Mouse (Mus musculus) forebrain, embryonic 16.5 days (tissue): ENCODE data around the gene Pex14. TPM values are rescaled to one million over a fixed set of nuclear protein-coding genes. Genes with fewer than 3 reads are reported as not detected.
"Not testable (repeated sequence)": the region's sequence is repeated elsewhere in the genome, so short reads cannot be mapped to it uniquely, and the experiment has no call there.

Experiments used
- ATAC-seq: fragments of 200-750 bp; cut with Nextera tagmentation; 2 replicates; pipeline ENCODE4 v1.8.0; 2017; ENCODE audit warnings: mild to moderate bottlenecking, moderate library complexity
- H3K27ac ChIP-seq: fragments of 300-500 bp; sonication (generic); 2 replicates; pipeline ENCODE4 v1.5.1; 2014; ENCODE audit warnings: low read length, control low read depth
- H3K27me3 ChIP-seq: fragments of 300-500 bp; sonication (generic); replicated peaks from 2 replicates; pipeline ENCODE4 v1.6.1; 2014; ENCODE audit warnings: low read length; ENCODE audit not compliant: control insufficient read depth, insufficient read depth
- H3K36me3 ChIP-seq: fragments of 300-500 bp; sonication (generic); 2 replicates; pipeline ENCODE4 v1.6.1; 2014; ENCODE audit not compliant: control insufficient read depth, insufficient read depth
- H3K4me1 ChIP-seq: fragments of 300-500 bp; sonication (generic); replicated peaks from 2 replicates; pipeline ENCODE4 v1.6.1; 2014; ENCODE audit warnings: low read length; ENCODE audit not compliant: control insufficient read depth, insufficient read depth
- H3K4me2 ChIP-seq: fragments of 300-500 bp; sonication (generic); 2 replicates; pipeline ENCODE4 v1.6.1; 2014; ENCODE audit warnings: mild to moderate bottlenecking, low read length, control low read depth
- H3K4me3 ChIP-seq: fragments of 300-500 bp; sonication (generic); replicated peaks from 2 replicates; pipeline ENCODE4 v1.5.1; 2014; ENCODE audit warnings: mild to moderate bottlenecking, low read length, control low read depth
- H3K9ac ChIP-seq: fragments of 300-500 bp; sonication (generic); replicated peaks from 2 replicates; pipeline ENCODE4 v1.6.1; 2014; ENCODE audit warnings: low read depth, low read length, control low read depth
- H3K9me3 ChIP-seq: fragments of 300-500 bp; sonication (generic); 2 replicates; pipeline ENCODE4 v1.6.1; 2016; ENCODE audit warnings: low read length; ENCODE audit not compliant: control insufficient read depth
- WGBS: fragments of 180-500 bp; shearing (Covaris S2); extraction: QIAGEN DNeasy Blood & Tissue Kit; methylation state at CpG from one replicate; pipeline ENCODE4 v1.1.7; 2014; 5-methylcytosine and 5-hydroxymethylcytosine counted together
- polyA plus RNA-seq: library from polyadenylated mRNA; unstranded; fragments of >200 nt; fragmentation: Nextera tagmentation; extraction: Ambion mirVana; gene quantifications from 2 replicates; pipeline ENCODE4 v1.2.1, GENCODE M21; 2015

The Pex14 gene
- polyA plus RNA-seq, 1 experiment from 2014 or later: 56.9 TPM

- no peak overlapping the region for H3K27ac ChIP-seq
- no peaks in the 10 kb centered on the region for H3K36me3 ChIP-seq
- 71% methylated on average over 5 of the region's 5 CpGs for WGBS
- H3K27me3 ChIP-seq: no peaks in the 10 kb centered on the region
- no peak for ATAC-seq
- no peak overlapping the region for H3K4me3 ChIP-seq
- H3K9ac ChIP-seq: no peak overlapping the region
- no peaks in the 10 kb centered on the region for H3K9me3 ChIP-seq
- no peak overlapping the region for H3K4me2 ChIP-seq
- no peaks in the 10 kb centered on the region for H3K4me1 ChIP-seq
Measured at GRCm38 (mm10) chr4:149123432-149123831, 23.8 kb upstream of the Pex14 start.

- H3K4me2 ChIP-seq, H3K27me3 ChIP-seq, H3K9ac ChIP-seq, H3K27ac ChIP-seq, H3K36me3 ChIP-seq, H3K4me1 ChIP-seq, H3K9me3 ChIP-seq, H3K4me3 ChIP-seq, ATAC-seq: not testable (repeated sequence)
- WGBS: 81% methylated on average over 12 of the region's 12 CpGs
Measured at GRCm38 (mm10) chr4:149119978-149120562, 20.4 kb upstream of the Pex14 start.

- under 1% methylated on average over 35 of the region's 35 CpGs for WGBS
- H3K9me3 ChIP-seq: no peaks in the 10 kb centered on the region
- ATAC-seq: peak; percentile 91
- H3K4me3 ChIP-seq: peak within 1 kb of the TSS; percentile 85
- peaks cover 4% of the 10 kb centered on the region; the same call in 1 of the 2 replicates for H3K36me3 ChIP-seq
- peaks cover 11% of the 10 kb centered on the region for H3K4me1 ChIP-seq
- H3K9ac ChIP-seq: peak within 1 kb of the TSS; percentile 87
- H3K27me3 ChIP-seq: no peaks in the 10 kb centered on the region
- peak within 1 kb of the TSS; percentile 93 for H3K4me2 ChIP-seq
- 0 out of 2 replicates have a peak within 1 kb of the TSS, but pooled peaks have one; percentile 24 for H3K27ac ChIP-seq
Measured at GRCm38 (mm10) chr4:149103875-149104561, 4.3 kb upstream of the Pex14 start, which contains the start of gene Dffa. Gene Dffa, plus strand, starts transcription at chr4:149104146.

- Histone ChIP-seq H3K9me3 (no peaks in the 10 kb centered on the region), H3K4me3 (no peak overlapping the region), H3K27me3 (no peaks in the 10 kb centered on the region), H3K9ac (no peak overlapping the region), H3K27ac (no peak overlapping the region), H3K36me3 (no peaks in the 10 kb centered on the region), H3K4me1 (peaks cover 22% of the 10 kb centered on the region), H3K4me2 (no peak overlapping the region)
- ATAC-seq: no peak
- 82% methylated on average over 3 of the region's 3 CpGs for WGBS
Measured at GRCm38 (mm10) chr4:149101456-149101855, 1.8 kb upstream of the Pex14 start.

- not testable (repeated sequence) for H3K4me3 ChIP-seq, H3K9me3 ChIP-seq, H3K36me3 ChIP-seq, ATAC-seq, H3K9ac ChIP-seq, H3K27ac ChIP-seq, H3K4me2 ChIP-seq, H3K27me3 ChIP-seq
- whole genome bisulfite sequencing: 92% methylated on average over 12 of the region's 12 CpGs
- peaks cover 22% of the 10 kb centered on the region for H3K4me1 ChIP-seq
Measured at GRCm38 (mm10) chr4:149100449-149100848, 773 bp upstream of the Pex14 start.

- Histone ChIP-seq H3K4me2 (peak overlapping the region; percentile 88), H3K9me3 (no peaks in the 10 kb centered on the region), H3K9ac (peak overlapping the region; percentile 79), H3K4me1 (peaks cover 14% of the 10 kb centered on the region), H3K27me3 (no peaks in the 10 kb centered on the region), H3K36me3 (peaks cover 3% of the 10 kb centered on the region; the same call in 1 of the 2 replicates), H3K27ac (no peak overlapping the region), H3K4me3 (peak overlapping the region; percentile 73)
- no peak for ATAC-seq
- 17% methylated on average over 11 of the region's 11 CpGs for WGBS
Measured at GRCm38 (mm10) chr4:149098571-149098970, 1.1 kb downstream of the Pex14 start.

GRCm38 (mm10) chr4:149097956-149098355 lies 1.7 kb downstream of the Pex14 start:
- Histone ChIP-seq H3K4me3 (no peak overlapping the region), H3K27ac (no peak overlapping the region), H3K27me3 (no peaks in the 10 kb centered on the region), H3K36me3 (peaks cover 5% of the 10 kb centered on the region; the same call in 1 of the 2 replicates), H3K9me3 (no peaks in the 10 kb centered on the region), H3K4me2 (no peak overlapping the region; the same call in 1 of the 2 replicates), H3K4me1 (peaks cover 14% of the 10 kb centered on the region), H3K9ac (no peak overlapping the region)
- no peak for ATAC-seq
- WGBS: 85% methylated on average over 3 of the region's 3 CpGs

- WGBS: 83% methylated on average over 8 of the region's 8 CpGs
- Histone ChIP-seq H3K9ac (no peak overlapping the region), H3K27ac (no peak overlapping the region), H3K4me3 (no peak overlapping the region), H3K9me3 (no peaks in the 10 kb centered on the region), H3K27me3 (no peaks in the 10 kb centered on the region), H3K4me2 (no peak overlapping the region), H3K36me3 (peaks cover 8% of the 10 kb centered on the region; the same call in 1 of the 2 replicates), H3K4me1 (no peaks in the 10 kb centered on the region)
- no peak for ATAC-seq
Measured at GRCm38 (mm10) chr4:149091364-149091763, 8.3 kb downstream of the Pex14 start.

- 73% methylated on average over 5 of the region's 5 CpGs for WGBS
- no peaks in the 10 kb centered on the region for H3K27me3 ChIP-seq
- no peak for ATAC-seq
- H3K4me2 ChIP-seq: no peak overlapping the region
- H3K36me3 ChIP-seq: no peaks in the 10 kb centered on the region
- H3K9ac ChIP-seq: no peak overlapping the region
- H3K9me3 ChIP-seq: no peaks in the 10 kb centered on the region
- H3K4me1 ChIP-seq: peaks cover 8% of the 10 kb centered on the region
- no peak overlapping the region for H3K4me3 ChIP-seq
- H3K27ac ChIP-seq: no peak overlapping the region
Measured at GRCm38 (mm10) chr4:149085381-149085780, 14.3 kb downstream of the Pex14 start.
